Mouse (Mus musculus) testis, postnatal 10 days (tissue): Measurements from ENCODE around the gene Vil1.

Source experiments
- DNase-seq: peaks from one replicate; pipeline ENCODE4 v3.0.0; 2021; ENCODE audit warnings: low spot score

Vil1 gene

GRCm38 (mm10) chr1:74408589-74409504 is at the start of gene Vil1:
Vil1 (plus strand) TSS chr1:74409376.
- no peak for DNase-seq

GRCm38 (mm10) chr1:74359952-74360517 is 49.1 kb upstream of the Vil1 start:
- no peak for DNase-seq

GRCm38 (mm10) chr1:74361812-74362211 is 47.4 kb upstream of the Vil1 start, which contains the start of gene Catip:
Catip (plus strand) TSS chr1:74362108.
- DNase-seq: peak; percentile 75

GRCm38 (mm10) chr1:74362325-74363229 is 46.6 kb upstream of the Vil1 start:
- no peak for DNase-seq

- no peak for DNase-seq
These were observed 45.7 kb upstream of the Vil1 start for GRCm38 (mm10) chr1:74363437-74363836.

GRCm38 (mm10) chr1:74364270-74364669 is 44.9 kb upstream of the Vil1 start:
- DNase-seq: no peak

GRCm38 (mm10) chr1:74367886-74368645 is 41.1 kb upstream of the Vil1 start:
- DNase-seq: peak; percentile 68

GRCm38 (mm10) chr1:74370040-74370439 is 39.1 kb upstream of the Vil1 start:
- DNase-seq: no peak

GRCm38 (mm10) chr1:74373372-74373771 is 35.8 kb upstream of the Vil1 start:
- DNase-seq: no peak

- no peak for DNase-seq
These were observed 34.2 kb upstream of the Vil1 start, which contains the start of gene Slc11a1 for GRCm38 (mm10) chr1:74374980-74375379. Slc11a1 (plus strand) TSS chr1:74375195.

GRCm38 (mm10) chr1:74375561-74375960 is 33.6 kb upstream of the Vil1 start:
- DNase-seq: no peak

GRCm38 (mm10) chr1:74376396-74376795 is 32.8 kb upstream of the Vil1 start:
- no peak for DNase-seq

- DNase-seq: no peak
These were observed 30.1 kb upstream of the Vil1 start for GRCm38 (mm10) chr1:74379058-74379504.

GRCm38 (mm10) chr1:74380484-74380883 is 28.7 kb upstream of the Vil1 start:
- DNase-seq: no peak

GRCm38 (mm10) chr1:74381588-74382021 is 27.6 kb upstream of the Vil1 start:
- no peak for DNase-seq

GRCm38 (mm10) chr1:74383385-74383784 is 25.8 kb upstream of the Vil1 start:
- DNase-seq: no peak

- no peak for DNase-seq
These were observed 24.7 kb upstream of the Vil1 start for GRCm38 (mm10) chr1:74384525-74384924.

- DNase-seq: no peak
These were observed 24.1 kb upstream of the Vil1 start for GRCm38 (mm10) chr1:74385064-74385463.

GRCm38 (mm10) chr1:74385531-74385930 is 23.6 kb upstream of the Vil1 start:
- no peak for DNase-seq

GRCm38 (mm10) chr1:74386363-74386713 is 22.8 kb upstream of the Vil1 start:
- no peak for DNase-seq

GRCm38 (mm10) chr1:74386714-74387385 is 22.3 kb upstream of the Vil1 start:
- peak; percentile 93 for DNase-seq
